Comparison of ENCODE assay signal across 8 mouse cellular contexts in genomic region chr14:8172507-8173410, GRCm38 (mm10). TPM values are rescaled to one million over a fixed set of nuclear protein-coding genes. Genes with fewer than 3 reads are reported as not detected.
DNase-seq lines count a peak whose midpoint lies in the region; ATAC-seq lines count a peak whose summit lies in the region.

Gene Pdhb (minus strand): TSS chr14:8173025.

- peaks cover 35% of the 10 kb centered on the region for H3K36me3 ChIP-seq in heart, embryonic 14.5 days (ENCODE audit: control insufficient read depth, insufficient read depth, low read length)
- H3K36me3 ChIP-seq in liver, embryonic 13.5 days = peaks cover 33% of the 10 kb centered on the region
- H3K36me3 ChIP-seq in stomach, embryonic 16.5 days (ENCODE audit: control insufficient read depth, insufficient read depth, low read length) = peaks cover 17% of the 10 kb centered on the region

- ATAC-seq in CD4-positive, CD25-positive, alpha-beta regulatory T cell, adult 4 months = peak; percentile 94
- ATAC-seq in heart, embryonic 14.5 days (ENCODE audit: insufficient number of reproducible peaks, insufficient read depth, low FRiP score, low read depth) = peak; percentile 98
- ATAC-seq in liver, embryonic 13.5 days (ENCODE audit: low read depth) = peak; percentile 97
- peak; percentile 99 for ATAC-seq in stomach, embryonic 16.5 days (ENCODE audit: insufficient read depth, low FRiP score)

- peak within 1 kb of the TSS; percentile 76 for H3K4me2 ChIP-seq in heart, embryonic 14.5 days (ENCODE audit: low read length)
- H3K4me2 ChIP-seq in liver, embryonic 13.5 days = peak within 1 kb of the TSS; percentile 83
- H3K4me2 ChIP-seq in stomach, embryonic 16.5 days (ENCODE audit: low read depth, low read length) = peak within 1 kb of the TSS; percentile 90

- peak within 1 kb of the TSS; percentile 90 to 95 for H3K27ac ChIP-seq in heart, embryonic 14.5 days (replicated peaks in 1 of 2; ENCODE audit: control insufficient read depth in 1 of 2, insufficient read depth in 1 of 2, low read depth in 2 of 2, low read length in 2 of 2)
- H3K27ac ChIP-seq in liver, embryonic 13.5 days = peak within 1 kb of the TSS; percentile 87
- peak within 1 kb of the TSS; percentile 89 for H3K27ac ChIP-seq in stomach, embryonic 16.5 days (ENCODE audit: low read length)

- peak within 1 kb of the TSS; percentile 99 for H3K9ac ChIP-seq in heart, embryonic 14.5 days (ENCODE audit: low read length)
- peak within 1 kb of the TSS; percentile 85 for H3K9ac ChIP-seq in liver, embryonic 13.5 days
- peak within 1 kb of the TSS; percentile 94 for H3K9ac ChIP-seq in stomach, embryonic 16.5 days (ENCODE audit: low read length)

- H3K4me1 ChIP-seq in heart, embryonic 14.5 days (ENCODE audit: control insufficient read depth in 2 of 2, insufficient read depth in 2 of 2, low read length in 2 of 2) = peaks cover 3 to 7% of the 10 kb centered on the region in 2 experiments; a peak in 3 of 4 replicates
- peaks cover 15% of the 10 kb centered on the region for H3K4me1 ChIP-seq in liver, embryonic 13.5 days (replicated peaks)
- H3K4me1 ChIP-seq in stomach, embryonic 16.5 days (ENCODE audit: control insufficient read depth, insufficient read depth, low read length) = peaks cover 11% of the 10 kb centered on the region

- no peaks in the 10 kb centered on the region for H3K27me3 ChIP-seq in heart, embryonic 14.5 days (ENCODE audit: control insufficient read depth, insufficient read depth, low read length)
- H3K27me3 ChIP-seq in liver, embryonic 13.5 days = no peaks in the 10 kb centered on the region
- H3K27me3 ChIP-seq in stomach, embryonic 16.5 days (ENCODE audit: control insufficient read depth, insufficient read depth, low read length) = no peaks in the 10 kb centered on the region

- DNase-seq in c-Kit-negative CD71-positive TER-119-positive erythroid progenitor cells, embryonic 14.5 days (ENCODE audit: low read depth, low spot score) = peak; percentile 99
- peak; percentile 99 for DNase-seq in fibroblast of lung, adult 2 months (ENCODE audit: low read depth)
- DNase-seq in kidney, postnatal 14 days = peak; percentile 100
- DNase-seq in liver, embryonic 13.5 days = peak; percentile 99
- DNase-seq in neural tube, embryonic 10.5 days (ENCODE audit: extremely low spot score, low spot score) = peak; percentile 95

- WGBS in heart, embryonic 14.5 days = under 1% methylated on average over 64 of the region's 64 CpGs
- under 1% methylated on average over 64 of the region's 64 CpGs for WGBS in liver, embryonic 13.5 days (ENCODE audit: insufficient replicate concordance)
- under 1% methylated on average over 64 of the region's 64 CpGs for WGBS in stomach, embryonic 16.5 days

- no peaks in the 10 kb centered on the region for H3K9me3 ChIP-seq in heart, embryonic 14.5 days (ENCODE audit: control insufficient read depth, low read length)
- no peaks in the 10 kb centered on the region for H3K9me3 ChIP-seq in liver, embryonic 13.5 days (replicated peaks)
- H3K9me3 ChIP-seq in stomach, embryonic 16.5 days (replicated peaks; ENCODE audit: control insufficient read depth, low read length) = no peaks in the 10 kb centered on the region

- H3K4me3 ChIP-seq in heart, embryonic 14.5 days (ENCODE audit: control insufficient read depth in 1 of 2, insufficient read depth in 1 of 2, low read depth in 1 of 2, low read length in 2 of 2) = peak within 1 kb of the TSS; percentile 85 to 97
- peak within 1 kb of the TSS; percentile 80 for H3K4me3 ChIP-seq in liver, embryonic 13.5 days (replicated peaks)
- H3K4me3 ChIP-seq in stomach, embryonic 16.5 days (replicated peaks; ENCODE audit: low read length) = peak within 1 kb of the TSS; percentile 97

RNA-seq across cellular contexts. Expression of gene Pdhb, which starts in this region (rescaled TPM):
- polyA plus RNA-seq in CD4-positive, CD25-positive, alpha-beta regulatory T cell, adult 4 months (2017; shearing (Covaris generic)) = 100 to 1,000 TPM; 139 to 163 TPM
- polyA plus RNA-seq in heart, embryonic 14.5 days (2014; fragmentation: Nextera tagmentation; extraction: Ambion mirVana) = 588 and 604 TPM in 2 replicates
- polyA plus RNA-seq in liver, embryonic 13.5 days (2015; fragmentation: Nextera tagmentation; extraction: Ambion mirVana) = 130 and 144 TPM in 2 replicates
- polyA plus RNA-seq in stomach, embryonic 16.5 days (2015; fragmentation: Nextera tagmentation; extraction: Ambion mirVana) = 178 and 191 TPM in 2 replicates

Comparison
In these comparisons a context has a peak if more than half of its experiments do, and no peak if none do; other contexts are left out.
1. Peak in every context shown above with its lines: DNase-seq, ATAC-seq, H3K4me3 ChIP-seq and H3K27ac ChIP-seq.